Mouse (Mus musculus) naive thymus-derived CD4-positive, alpha-beta T cell, adult 2 months (primary cell): ENCODE measurements around the gene Ezr.

Source experiments
- DNase-seq: peaks from one replicate; pipeline ENCODE4 v3.0.0-alpha.2; 2011; ENCODE audit warnings: low read depth

Ezr gene

GRCm38 (mm10) chr17:6782611-6783005 lies at the start of gene Ezr:
Gene Ezr, minus strand, starts transcription at chr17:6782784.
- peak; percentile 94 for DNase-seq

- DNase-seq, result peak; percentile 58
Observed at GRCm38 (mm10) chr17:6830004-6830592, 47.5 kb upstream of the Ezr start.

DNA sequence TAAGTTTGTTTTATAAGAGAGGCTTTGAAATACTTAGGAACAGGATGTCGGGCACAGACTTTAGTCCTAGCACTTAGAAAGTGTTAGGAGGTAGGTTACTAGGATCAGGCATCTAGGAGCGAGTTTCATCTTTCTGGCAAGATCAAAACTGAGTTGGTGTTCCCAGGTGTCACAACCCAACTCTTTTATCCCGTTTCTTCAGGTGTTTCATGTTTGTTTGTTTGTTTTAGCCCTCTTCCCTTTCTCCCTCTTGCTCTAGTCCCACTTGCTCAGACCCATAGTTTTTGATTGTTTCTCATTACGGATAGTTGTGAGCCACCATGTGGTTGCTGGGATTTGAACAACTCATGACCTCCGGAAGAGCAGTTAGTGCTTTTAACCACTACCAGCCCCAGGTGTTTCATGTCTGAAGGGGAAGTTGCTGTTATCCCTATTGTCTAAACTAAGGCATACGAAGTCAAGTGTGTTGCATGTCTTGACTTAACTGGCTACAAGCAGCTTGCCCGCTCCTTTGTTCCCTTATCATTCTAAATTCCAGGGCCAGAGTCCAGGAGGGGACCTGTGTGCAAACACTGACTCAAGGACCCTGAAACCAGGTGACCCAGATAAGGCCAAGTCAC lies 46.1 kb upstream of the Ezr start:
- DNase-seq, result no peak

DNA sequence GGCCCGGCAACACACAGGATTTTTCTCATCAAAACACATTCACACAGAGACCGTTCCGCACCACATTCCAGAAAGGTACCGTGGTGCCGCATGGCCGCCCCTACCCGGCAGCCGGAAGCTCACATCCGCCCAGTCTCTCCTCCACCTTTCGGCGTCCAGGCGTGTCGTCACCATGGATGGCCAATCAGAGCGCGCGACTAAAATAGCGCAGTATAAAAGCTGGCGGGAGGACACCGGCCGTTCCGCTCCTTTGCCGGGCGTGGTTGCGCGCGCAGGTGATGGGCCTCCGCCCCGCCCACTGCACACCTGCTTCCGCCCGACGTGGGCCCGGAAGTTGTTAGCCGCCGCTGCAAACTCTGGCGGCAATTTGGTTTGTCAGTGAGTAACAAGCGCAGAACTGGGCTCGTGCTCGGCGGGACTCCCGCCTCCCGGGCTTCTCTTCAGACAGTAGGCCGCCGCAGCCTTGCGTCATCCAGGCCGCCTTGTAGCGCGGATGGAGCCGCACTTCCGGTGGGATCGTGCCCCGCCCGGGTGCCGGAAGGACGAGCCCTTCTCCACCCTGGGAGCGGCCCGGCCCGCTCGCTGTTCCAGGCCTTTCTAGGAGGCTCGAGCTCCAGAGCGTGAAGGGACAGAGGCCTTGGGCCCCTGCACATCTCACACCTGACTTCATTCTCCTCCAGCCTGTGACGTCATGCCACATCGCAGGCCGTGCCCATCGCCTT lies 45.3 kb upstream of the Ezr start:
- DNase-seq, result peak; percentile 99

DNA sequence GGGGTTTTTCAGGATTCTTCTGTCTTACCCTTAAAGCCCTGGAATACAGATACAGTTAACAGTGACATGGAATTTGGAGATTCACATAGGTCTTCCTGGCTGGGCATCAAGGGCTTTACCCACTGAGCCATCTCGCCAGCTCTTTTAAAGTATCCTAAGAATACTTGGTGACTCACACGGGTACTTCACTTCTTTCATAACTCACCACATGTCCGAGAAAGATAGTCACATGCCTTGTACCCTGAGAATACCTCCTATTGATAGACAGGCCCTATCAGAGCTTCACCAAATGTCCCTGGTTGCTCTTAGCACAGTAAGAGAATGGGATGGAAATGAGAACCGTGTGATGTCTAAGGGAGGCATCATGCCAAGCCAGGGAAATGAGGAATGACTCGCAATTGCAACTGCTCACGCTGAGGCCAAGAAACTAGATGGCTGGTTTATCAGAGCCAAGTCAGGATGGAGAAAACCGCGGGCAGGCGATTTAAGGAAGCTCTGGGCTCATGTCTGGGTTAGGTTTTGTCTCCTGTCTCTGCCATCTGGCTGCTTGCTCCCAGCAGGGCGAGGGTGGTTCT lies 44.7 kb upstream of the Ezr start:
- DNase-seq, result no peak

DNA sequence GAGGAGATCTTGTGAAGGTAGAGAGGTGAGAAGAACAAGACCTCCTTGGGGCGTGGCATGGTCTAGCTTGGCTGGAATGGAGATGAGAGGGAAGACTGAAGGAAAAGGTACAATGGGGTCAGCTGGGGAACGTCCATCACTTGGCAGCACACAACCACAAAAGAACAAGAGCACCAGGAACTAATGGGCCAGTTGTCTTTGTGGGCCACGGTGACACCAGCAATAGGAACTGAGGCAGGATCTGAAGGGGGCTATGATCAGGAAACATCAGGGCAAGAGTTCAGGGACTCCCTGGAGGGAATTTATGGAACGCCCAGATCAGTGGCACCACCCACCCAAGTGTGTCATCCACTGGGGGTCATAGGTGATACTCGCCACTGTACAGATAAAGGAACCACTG lies 34.2 kb upstream of the Ezr start:
- DNase-seq, result no peak

GRCm38 (mm10) chr17:6816151-6816550 lies 33.6 kb upstream of the Ezr start:
- peak; percentile 64 for DNase-seq

GRCm38 (mm10) chr17:6814656-6815055 lies 32.1 kb upstream of the Ezr start:
- no peak for DNase-seq

DNA sequence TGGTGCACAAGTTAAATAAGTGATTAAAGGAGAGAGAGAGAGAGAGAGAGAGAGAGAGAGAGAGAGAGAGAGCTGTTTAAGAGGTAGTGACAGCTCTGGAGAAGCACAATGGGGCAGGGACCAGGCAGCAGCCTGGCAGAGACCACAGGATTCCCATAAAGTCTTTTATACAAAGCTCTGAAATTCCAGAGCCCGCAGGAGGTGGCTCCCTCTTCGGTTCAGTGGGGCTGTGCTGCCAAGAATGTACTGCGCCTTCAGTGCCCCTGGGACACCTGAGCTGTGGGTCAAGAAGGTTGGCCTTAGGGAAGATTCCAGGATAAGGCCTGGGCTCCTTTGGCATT lies 30.2 kb upstream of the Ezr start:
- no peak for DNase-seq

DNA sequence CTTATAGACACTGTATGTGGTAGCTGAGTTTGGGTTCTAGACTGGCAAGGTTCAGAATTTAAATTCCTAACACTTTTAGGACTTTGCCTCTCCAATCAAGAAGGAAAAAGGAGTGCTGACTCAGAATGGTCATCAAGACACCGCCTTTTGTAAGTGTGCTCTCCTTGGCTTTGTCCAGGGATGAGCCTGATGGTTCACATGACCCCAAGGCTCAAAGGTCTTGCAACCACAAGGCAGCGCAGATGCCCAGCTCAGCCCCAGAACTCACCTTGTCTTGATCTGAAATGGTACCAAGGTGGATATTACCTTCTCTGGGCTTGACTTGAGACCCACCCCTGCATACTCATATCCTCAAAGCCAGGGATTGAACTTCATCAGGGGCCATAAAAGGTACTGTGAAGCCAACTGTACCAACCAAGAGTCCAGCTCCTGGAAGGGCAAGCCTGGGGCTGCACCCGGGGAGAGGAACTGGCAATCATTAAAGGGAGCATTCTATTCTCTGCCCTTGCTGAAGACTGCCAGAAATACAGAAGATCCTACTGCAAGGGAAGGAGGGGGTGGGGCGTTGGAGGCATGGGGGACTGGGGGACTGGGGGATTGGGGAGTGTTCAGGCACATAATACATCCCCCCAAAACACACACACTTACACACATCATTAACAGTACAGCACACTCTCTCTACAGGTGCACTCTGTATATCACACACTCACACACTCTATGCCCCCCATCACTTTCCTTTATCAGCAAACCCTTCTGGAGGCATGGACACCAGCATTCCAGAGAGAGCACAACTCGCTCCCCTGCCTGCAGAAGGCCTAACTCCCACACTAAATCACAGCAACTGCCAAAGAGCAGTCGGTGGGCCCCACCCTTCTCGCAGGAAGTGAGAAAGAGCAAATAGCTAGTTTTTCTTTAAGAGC lies 29.6 kb upstream of the Ezr start:
- no peak for DNase-seq

DNA sequence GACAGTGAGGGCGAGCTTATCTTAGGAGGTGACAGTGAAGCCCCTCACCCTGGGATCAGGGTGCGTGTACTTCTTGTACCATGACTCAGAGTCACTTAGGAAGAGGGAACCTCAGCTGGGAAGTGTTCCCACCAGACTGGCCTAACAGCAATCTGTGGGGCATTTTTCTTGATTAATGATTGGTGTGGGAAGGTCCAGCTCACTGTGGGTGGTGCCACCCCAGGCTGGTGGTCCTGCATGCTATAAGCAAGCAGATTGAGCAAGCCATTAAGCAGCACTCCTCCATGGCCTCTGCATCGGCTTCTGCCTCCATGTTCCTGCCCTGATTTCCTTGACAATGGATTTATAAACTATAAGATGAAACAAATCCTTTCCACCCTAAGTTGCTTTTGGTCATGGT lies 26.7 kb upstream of the Ezr start:
- DNase-seq, result no peak

DNA sequence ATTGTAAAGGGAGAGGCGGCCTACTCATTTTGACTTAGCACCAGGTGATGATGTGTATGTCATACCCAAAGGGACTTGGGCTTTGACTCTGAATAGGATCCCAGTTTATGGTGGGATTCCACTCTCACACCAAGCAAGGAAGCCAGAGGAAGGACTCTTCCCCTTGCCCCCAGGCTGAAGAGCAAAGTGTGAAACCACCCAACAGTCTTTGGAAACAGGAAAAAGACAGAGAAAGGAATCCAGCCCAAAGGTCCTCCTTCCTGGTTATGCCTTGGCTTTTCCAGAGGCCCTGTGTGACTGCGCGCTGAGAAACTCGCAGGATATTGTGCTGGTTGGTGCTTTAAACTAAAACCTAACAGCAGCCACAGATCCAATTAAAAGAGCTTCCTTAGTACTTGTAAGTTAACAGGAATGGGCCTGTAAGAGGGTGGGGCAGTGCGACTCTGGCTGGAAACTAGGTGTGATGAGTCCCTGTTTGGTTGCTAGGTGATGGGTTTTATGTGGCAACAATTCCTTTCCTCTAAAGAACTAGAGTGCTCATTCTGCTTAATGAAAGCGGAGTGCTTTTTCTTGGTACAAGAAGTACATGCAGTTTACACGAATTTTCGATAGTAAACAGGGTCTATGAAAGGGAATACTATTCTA lies 26.1 kb upstream of the Ezr start:
- no peak for DNase-seq

- DNase-seq, result no peak
Observed at GRCm38 (mm10) chr17:6807827-6808520, 25.4 kb upstream of the Ezr start.

GRCm38 (mm10) chr17:6804853-6805543 lies 22.4 kb upstream of the Ezr start:
- no peak for DNase-seq

DNA sequence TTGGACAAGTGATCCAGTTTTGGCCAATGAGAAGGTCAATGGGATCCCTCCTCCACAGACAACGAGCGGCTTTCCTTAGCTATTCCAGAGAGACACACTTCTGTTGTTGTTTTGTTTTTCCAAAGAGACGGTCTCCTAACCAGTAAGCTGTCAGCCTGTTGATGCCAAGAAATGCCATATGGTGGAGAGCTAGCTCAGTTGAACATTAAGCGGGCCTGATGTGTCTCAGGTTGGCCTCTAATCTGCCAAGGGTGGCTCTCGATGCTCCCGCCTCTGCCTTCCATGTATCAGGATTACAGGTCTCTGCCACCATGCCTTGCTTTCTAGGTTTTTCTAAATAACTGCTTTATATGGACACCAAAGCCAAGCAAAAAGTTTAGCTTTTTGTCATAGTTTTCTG lies 21.5 kb upstream of the Ezr start:
- DNase-seq, result no peak

DNA sequence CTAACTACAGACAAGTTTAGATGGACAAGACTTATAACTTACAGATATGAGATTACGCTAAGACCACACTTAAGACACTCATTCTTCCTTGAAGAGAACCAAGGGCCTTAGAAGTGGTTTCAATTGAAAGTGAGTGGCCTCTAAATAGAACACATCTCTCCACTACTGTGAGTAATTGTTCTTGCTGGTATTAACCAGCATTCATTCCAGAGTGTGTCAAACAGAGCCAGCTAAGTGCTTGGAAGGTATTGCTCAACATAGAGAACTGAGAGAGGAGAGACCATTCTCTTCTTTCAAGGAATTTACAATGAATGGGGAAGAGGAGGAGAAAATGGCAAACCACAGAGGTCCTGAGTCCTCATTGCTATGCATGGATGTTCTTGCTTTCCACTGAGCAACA lies 21.0 kb upstream of the Ezr start:
- DNase-seq, result no peak

- no peak for DNase-seq
Observed at GRCm38 (mm10) chr17:6798392-6799061, 15.9 kb upstream of the Ezr start.

DNA sequence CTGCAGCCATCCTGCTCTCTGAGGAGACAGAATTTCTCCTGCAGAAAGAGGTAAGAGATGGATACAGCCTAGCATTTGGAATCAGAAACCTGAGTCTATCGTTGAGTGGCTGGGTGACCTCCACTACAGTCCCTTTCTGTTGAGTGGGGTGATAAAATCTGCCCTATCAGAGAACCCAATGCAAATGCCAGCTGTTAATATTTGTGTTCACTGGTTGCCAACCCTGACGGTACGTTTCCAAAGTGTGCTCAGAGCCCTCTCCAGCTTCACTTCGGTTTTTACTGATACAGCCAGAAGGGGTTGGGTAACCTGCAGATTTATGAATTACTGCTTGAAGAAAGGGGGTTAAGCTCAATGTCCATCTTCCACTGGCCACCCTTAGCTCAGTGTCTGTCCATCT lies 14.9 kb upstream of the Ezr start:
- no peak for DNase-seq

- DNase-seq, result peak; percentile 30
Observed at GRCm38 (mm10) chr17:6794160-6794751, 11.7 kb upstream of the Ezr start.
